Mouse (Mus musculus): Measurements from ENCODE around the gene Cntnap2. TPM values are rescaled to one million over a fixed set of nuclear protein-coding genes. Genes with fewer than 3 reads are reported as not detected.
"Not testable (repeated sequence)": the region's sequence is repeated elsewhere in the genome, so short reads cannot be mapped to it uniquely, and the experiment has no call there.

The Cntnap2 gene
- polyA plus RNA-seq, 1 experiment from 2014 or later, result 0.63 TPM

DNA sequence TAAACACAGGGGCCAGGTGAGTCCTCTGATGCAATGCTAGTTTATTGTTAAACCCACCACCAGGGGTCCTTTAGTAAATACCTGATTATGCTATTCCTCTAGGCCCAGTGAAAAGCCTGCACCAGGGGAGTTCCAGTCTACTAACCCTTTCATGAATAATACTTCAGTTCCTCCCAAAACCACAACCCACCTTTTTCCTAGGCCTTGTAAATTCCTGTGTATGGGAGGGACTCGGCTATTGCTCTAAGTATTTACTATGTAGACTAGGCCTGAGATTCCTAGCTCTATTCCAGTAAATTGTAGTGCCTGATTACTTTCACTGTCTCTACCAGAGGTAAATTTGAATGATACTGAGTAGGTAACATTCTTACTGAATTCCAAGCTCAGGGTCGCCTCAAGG is 1478.4 kb downstream of the Cntnap2 start:
- H3K9me3 ChIP-seq; H3K36me3 ChIP-seq; H3K4me2 ChIP-seq; H3K27ac ChIP-seq (replicated peaks); H3K4me1 ChIP-seq; ATAC-seq (ENCODE audit: extremely low read depth, insufficient number of reproducible peaks, low FRiP score, low TSS enrichment); H3K9ac ChIP-seq; H3K27me3 ChIP-seq (replicated peaks); H3K4me3 ChIP-seq: not testable (repeated sequence)
- 77% methylated on average over 2 of the region's 2 CpGs for WGBS

DNA sequence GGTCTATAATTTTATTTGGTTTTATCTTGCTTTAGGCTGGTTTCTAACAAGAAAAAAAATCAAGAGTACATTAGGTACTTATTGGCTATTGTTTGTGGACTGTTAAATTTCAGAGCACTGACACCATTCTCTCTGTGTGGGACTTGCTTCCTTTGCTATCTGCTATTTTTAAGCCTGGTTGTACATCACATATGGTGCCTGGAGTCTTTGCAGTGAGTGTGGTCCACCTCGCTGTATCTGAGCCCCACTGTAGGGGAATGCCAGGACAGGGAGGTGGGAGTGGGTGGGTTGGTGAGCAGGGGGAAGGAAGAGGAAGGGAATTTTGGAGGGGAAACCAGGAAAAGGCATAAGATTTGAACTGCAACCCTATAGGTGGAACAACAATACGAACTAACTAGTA is 1504.3 kb downstream of the Cntnap2 start:
- H3K4me1 ChIP-seq, result no peaks in the 10 kb centered on the region
- no peak overlapping the region for H3K9ac ChIP-seq
- 73% methylated on average over 2 of the region's 2 CpGs for WGBS
- H3K4me3 ChIP-seq, result no peak overlapping the region
- no peak overlapping the region for H3K27ac ChIP-seq (replicated peaks)
- ATAC-seq (ENCODE audit: extremely low read depth, insufficient number of reproducible peaks, low FRiP score, low TSS enrichment), result no peak
- H3K4me2 ChIP-seq, result no peak overlapping the region
- no peaks in the 10 kb centered on the region for H3K9me3 ChIP-seq
- no peaks in the 10 kb centered on the region for H3K36me3 ChIP-seq
- no peaks in the 10 kb centered on the region for H3K27me3 ChIP-seq (replicated peaks)

DNA sequence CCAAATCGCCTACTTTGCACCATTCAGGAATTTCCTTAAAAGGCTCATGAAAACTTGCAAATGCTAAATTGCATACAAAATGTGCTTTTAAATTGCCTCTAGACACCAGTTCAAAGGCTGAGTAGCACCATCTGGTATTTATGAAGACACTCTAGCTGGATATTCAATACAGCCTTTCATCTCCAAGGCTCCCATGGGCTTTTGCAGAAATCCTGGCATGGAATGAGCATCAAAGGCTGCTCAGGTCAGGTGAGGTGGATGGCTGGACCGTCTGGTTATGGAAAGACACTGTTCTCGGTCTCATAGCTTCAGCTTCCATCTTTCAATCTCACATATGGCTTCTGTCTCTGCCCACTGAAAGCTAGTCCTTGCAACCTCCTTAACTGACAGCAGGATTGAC is 1515.9 kb downstream of the Cntnap2 start:
- Histone ChIP-seq H3K27ac (replicated peaks) (no peak overlapping the region), H3K9me3 (no peaks in the 10 kb centered on the region), H3K4me3 (no peak overlapping the region), H3K36me3 (no peaks in the 10 kb centered on the region), H3K9ac (no peak overlapping the region), H3K4me2 (no peak overlapping the region), H3K27me3 (replicated peaks) (no peaks in the 10 kb centered on the region), H3K4me1 (no peaks in the 10 kb centered on the region)
- ATAC-seq (ENCODE audit: extremely low read depth, insufficient number of reproducible peaks, low FRiP score, low TSS enrichment), result no peak
- 51% methylated on average over 3 of the region's 3 CpGs for WGBS

DNA sequence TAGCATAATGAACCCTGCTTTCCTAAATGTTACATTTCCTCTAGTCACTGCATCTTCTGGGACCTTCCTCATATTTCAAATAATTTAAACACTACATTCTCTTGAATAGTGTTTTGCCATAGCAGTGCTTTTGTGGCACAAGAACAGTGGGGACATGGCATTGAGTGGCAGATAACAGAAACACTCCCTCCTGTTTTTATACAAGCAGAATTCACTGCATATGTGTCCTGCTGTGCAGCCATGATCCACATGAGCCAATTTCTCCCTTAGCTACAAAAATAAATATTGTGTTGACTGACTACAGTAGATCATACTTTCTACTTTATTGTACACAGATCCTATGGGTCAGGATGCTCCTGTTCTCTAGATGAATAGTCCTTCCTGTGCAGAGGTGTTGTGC is 1553.2 kb downstream of the Cntnap2 start:
- Histone ChIP-seq H3K27ac (replicated peaks) (no peak overlapping the region), H3K4me1 (no peaks in the 10 kb centered on the region), H3K27me3 (replicated peaks) (no peaks in the 10 kb centered on the region), H3K4me3 (no peak overlapping the region), H3K9ac (no peak overlapping the region), H3K4me2 (no peak overlapping the region), H3K9me3 (no peaks in the 10 kb centered on the region), H3K36me3 (no peaks in the 10 kb centered on the region)
- no peak for ATAC-seq (ENCODE audit: extremely low read depth, insufficient number of reproducible peaks, low FRiP score, low TSS enrichment)

DNA sequence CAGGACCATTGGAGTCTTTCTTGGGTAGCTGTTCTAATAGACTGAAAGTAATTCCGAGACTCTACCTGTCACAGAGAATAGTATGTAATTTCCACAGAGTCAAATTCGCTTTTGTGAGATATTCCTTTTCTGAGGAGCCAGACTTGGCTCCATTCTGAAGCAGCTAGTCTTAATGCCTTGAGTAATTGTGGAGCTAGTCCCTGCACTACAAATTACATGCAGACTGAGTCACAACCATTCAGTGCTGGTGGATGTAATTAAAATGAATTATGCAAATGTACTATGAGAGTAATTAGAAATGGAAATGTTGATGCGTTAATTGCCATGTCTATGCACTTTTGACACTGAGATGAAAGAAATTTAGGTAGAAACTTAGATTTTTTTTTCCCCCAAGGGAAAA is 1553.7 kb downstream of the Cntnap2 start:
- no peaks in the 10 kb centered on the region for H3K9me3 ChIP-seq
- no peaks in the 10 kb centered on the region for H3K36me3 ChIP-seq
- ATAC-seq (ENCODE audit: extremely low read depth, insufficient number of reproducible peaks, low FRiP score, low TSS enrichment), result no peak
- 66% methylated on average over 3 of the region's 3 CpGs for WGBS
- H3K27me3 ChIP-seq (replicated peaks), result no peaks in the 10 kb centered on the region
- no peak overlapping the region for H3K4me2 ChIP-seq
- no peaks in the 10 kb centered on the region for H3K4me1 ChIP-seq
- H3K9ac ChIP-seq, result no peak overlapping the region
- H3K27ac ChIP-seq (replicated peaks), result no peak overlapping the region
- H3K4me3 ChIP-seq, result no peak overlapping the region

DNA sequence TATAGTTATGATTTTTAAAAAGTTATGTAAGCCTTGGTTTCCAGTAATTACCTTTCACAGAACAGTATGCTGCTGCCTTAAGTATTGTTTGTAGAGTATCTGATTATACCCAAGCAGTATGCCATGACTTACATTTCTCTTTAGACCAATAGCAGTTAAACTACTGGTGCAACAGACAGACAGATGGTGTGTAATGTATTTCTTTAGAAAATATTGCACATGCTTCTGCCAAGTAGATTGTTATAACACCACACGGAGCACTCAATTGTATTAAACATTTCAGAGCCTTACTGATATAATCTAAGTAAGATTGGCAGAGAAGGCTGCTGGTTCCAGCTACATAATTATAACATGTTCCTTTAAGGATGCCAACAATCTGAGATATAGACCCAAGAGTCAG is 1609.9 kb downstream of the Cntnap2 start:
- H3K27me3 ChIP-seq (replicated peaks), result no peaks in the 10 kb centered on the region
- H3K4me3 ChIP-seq, result no peak overlapping the region
- H3K9me3 ChIP-seq, result no peaks in the 10 kb centered on the region
- H3K4me2 ChIP-seq, result no peak overlapping the region
- no peaks in the 10 kb centered on the region for H3K4me1 ChIP-seq
- no peaks in the 10 kb centered on the region for H3K36me3 ChIP-seq
- no peak overlapping the region for H3K27ac ChIP-seq (replicated peaks)
- 78% methylated on average over 1 of the region's 1 CpGs for WGBS
- no peak for ATAC-seq (ENCODE audit: extremely low read depth, insufficient number of reproducible peaks, low FRiP score, low TSS enrichment)
- H3K9ac ChIP-seq, result no peak overlapping the region

DNA sequence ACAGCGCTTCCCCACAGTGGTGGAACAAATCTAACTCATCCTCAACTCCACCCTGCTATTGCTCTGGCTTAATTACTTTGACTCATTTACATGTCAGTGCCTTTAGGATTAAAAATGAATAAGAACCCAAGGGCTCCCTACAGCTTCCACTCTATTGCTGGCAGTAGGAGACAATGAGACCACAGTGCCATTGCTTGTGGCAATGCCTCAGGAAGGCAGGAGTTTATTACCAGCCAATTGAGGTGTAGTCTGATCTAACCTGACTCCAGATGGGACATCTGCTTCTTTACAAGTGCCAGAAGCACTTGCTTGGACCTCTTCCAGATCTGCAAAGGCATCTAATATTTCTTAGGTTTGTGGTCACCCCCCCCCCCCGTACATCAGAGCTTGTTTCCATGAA is 1615.9 kb downstream of the Cntnap2 start:
- no peaks in the 10 kb centered on the region for H3K27me3 ChIP-seq (replicated peaks)
- H3K4me3 ChIP-seq, result no peak overlapping the region
- no peak overlapping the region for H3K4me2 ChIP-seq
- H3K9ac ChIP-seq, result no peak overlapping the region
- no peaks in the 10 kb centered on the region for H3K4me1 ChIP-seq
- H3K9me3 ChIP-seq, result no peaks in the 10 kb centered on the region
- no peak overlapping the region for H3K27ac ChIP-seq (replicated peaks)
- ATAC-seq (ENCODE audit: extremely low read depth, insufficient number of reproducible peaks, low FRiP score, low TSS enrichment), result no peak
- no peaks in the 10 kb centered on the region for H3K36me3 ChIP-seq
- 70% methylated on average over 2 of the region's 2 CpGs for WGBS

DNA sequence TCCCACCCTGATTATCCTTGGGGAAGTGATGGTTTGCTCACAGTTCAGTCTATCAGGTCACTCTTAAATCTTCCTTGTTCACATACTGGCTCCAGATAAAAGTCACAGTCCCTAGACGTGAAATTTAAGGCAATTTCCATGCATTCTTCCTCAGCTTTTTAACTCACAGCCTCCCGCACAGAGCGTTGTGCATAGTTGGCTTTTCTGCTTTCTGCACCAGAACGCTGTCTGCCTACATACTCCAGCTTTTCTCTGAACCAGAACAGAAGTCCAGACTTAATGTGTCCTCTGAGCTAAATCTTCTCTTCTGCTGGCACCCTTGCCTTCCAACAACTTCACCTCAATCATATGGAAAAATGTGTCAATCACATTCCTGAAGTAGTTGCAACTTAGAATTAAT is 1616.5 kb downstream of the Cntnap2 start:
- Histone ChIP-seq H3K4me1 (no peaks in the 10 kb centered on the region), H3K27ac (replicated peaks) (no peak overlapping the region), H3K36me3 (no peaks in the 10 kb centered on the region), H3K4me3 (no peak overlapping the region), H3K27me3 (replicated peaks) (no peaks in the 10 kb centered on the region), H3K4me2 (no peak overlapping the region), H3K9me3 (no peaks in the 10 kb centered on the region), H3K9ac (no peak overlapping the region)
- no peak for ATAC-seq (ENCODE audit: extremely low read depth, insufficient number of reproducible peaks, low FRiP score, low TSS enrichment)
- 64% methylated on average over 4 of the region's 4 CpGs for WGBS

DNA sequence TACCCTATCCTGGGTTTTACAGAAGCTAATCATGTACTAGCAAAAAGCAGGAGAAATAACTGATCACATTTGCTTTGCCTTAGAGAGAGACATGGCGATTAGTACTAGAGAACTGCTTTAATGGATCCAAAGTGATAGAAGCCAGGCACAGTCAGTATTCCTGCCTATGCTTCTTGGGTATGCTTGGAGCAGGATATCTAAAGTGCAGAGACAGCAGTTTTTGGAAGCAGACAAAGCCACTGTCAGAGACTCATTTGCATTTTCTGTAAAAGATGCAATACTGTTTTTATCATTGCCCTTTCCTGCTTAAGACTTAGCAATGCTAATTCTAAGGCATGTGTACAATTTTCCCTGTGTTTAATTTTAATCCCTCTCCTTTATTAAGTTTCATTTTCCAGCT is 1637.0 kb downstream of the Cntnap2 start:
- WGBS, result 65% methylated on average over 1 of the region's 1 CpGs
- no peak overlapping the region for H3K4me2 ChIP-seq
- no peaks in the 10 kb centered on the region for H3K36me3 ChIP-seq
- no peak overlapping the region for H3K9ac ChIP-seq
- no peak for ATAC-seq (ENCODE audit: extremely low read depth, insufficient number of reproducible peaks, low FRiP score, low TSS enrichment)
- H3K9me3 ChIP-seq, result no peaks in the 10 kb centered on the region
- no peaks in the 10 kb centered on the region for H3K27me3 ChIP-seq (replicated peaks)
- no peaks in the 10 kb centered on the region for H3K4me1 ChIP-seq
- no peak overlapping the region for H3K27ac ChIP-seq (replicated peaks)
- no peak overlapping the region for H3K4me3 ChIP-seq

DNA sequence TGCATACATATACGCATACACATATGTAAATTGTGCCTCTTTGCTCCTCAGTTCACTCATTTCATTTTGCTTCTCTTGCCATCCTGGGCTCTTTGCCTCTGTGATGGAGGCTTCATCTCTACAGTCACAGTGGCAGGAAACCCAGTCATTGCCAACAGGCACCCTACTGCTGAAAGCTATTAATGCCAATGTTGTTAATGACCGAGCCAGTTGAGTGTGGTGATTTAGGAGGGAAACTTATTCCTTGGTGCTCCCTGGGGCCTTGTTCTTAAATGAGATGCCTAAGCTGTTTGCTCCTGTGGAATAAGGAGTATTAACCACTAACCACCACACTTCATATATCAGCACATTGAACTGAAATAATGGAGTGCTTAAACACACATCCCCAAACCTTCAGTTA is 1640.2 kb downstream of the Cntnap2 start:
- H3K4me2 ChIP-seq, result no peak overlapping the region
- H3K27me3 ChIP-seq (replicated peaks), result no peaks in the 10 kb centered on the region
- WGBS, result 70% methylated on average over 2 of the region's 2 CpGs
- no peak overlapping the region for H3K27ac ChIP-seq (replicated peaks)
- H3K4me1 ChIP-seq, result no peaks in the 10 kb centered on the region
- H3K36me3 ChIP-seq, result no peaks in the 10 kb centered on the region
- no peak overlapping the region for H3K4me3 ChIP-seq
- no peak overlapping the region for H3K9ac ChIP-seq
- H3K9me3 ChIP-seq, result no peaks in the 10 kb centered on the region
- ATAC-seq (ENCODE audit: extremely low read depth, insufficient number of reproducible peaks, low FRiP score, low TSS enrichment), result no peak

DNA sequence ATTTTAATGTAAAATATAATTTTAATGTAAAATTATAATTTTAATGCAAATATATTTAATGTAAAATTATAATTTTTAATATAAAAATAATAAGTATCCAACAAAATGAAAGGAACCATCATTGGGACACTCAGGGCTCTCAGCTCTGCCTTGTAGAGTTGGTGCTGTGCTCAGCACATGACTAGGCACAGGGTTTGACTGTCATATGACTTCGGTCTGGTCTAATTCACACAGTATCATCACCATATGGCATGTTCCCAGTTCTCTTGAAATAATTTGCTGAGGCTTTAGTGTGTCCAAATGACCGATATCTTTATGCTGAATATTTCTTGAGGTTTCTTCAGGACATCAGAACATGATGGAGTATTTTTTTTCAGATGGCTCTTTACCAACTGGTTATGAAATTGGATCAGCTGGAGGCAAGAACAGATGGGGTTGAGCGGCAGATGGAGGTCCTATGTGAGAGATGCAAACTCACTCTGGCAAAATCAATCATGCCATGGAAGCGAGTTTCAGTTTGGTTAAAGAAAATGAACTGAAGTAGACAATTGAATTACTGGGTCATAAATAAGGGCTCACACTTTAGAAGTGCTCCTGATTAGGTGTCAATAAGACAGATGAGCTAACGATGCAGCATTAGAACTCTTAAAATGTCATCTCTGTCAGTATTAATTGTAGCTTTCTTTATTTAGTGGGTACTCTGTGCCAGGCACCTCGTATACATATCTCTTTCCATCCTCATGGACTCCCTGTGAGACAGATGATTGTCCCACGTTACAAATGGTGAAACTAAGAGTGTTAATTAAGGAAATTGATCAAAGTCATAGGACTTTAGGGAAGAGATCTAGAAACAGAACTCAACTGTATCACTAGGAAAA is 1645.4 kb downstream of the Cntnap2 start:
- H3K36me3 ChIP-seq, result no peaks in the 10 kb centered on the region
- H3K4me2 ChIP-seq, result no peak overlapping the region
- no peak overlapping the region for H3K27ac ChIP-seq (replicated peaks)
- WGBS, result 71% methylated on average over 7 of the region's 7 CpGs
- no peak for ATAC-seq (ENCODE audit: extremely low read depth, insufficient number of reproducible peaks, low FRiP score, low TSS enrichment)
- H3K9ac ChIP-seq, result no peak overlapping the region
- H3K27me3 ChIP-seq (replicated peaks), result no peaks in the 10 kb centered on the region
- no peaks in the 10 kb centered on the region for H3K4me1 ChIP-seq
- H3K4me3 ChIP-seq, result no peak overlapping the region
- H3K9me3 ChIP-seq, result no peaks in the 10 kb centered on the region

DNA sequence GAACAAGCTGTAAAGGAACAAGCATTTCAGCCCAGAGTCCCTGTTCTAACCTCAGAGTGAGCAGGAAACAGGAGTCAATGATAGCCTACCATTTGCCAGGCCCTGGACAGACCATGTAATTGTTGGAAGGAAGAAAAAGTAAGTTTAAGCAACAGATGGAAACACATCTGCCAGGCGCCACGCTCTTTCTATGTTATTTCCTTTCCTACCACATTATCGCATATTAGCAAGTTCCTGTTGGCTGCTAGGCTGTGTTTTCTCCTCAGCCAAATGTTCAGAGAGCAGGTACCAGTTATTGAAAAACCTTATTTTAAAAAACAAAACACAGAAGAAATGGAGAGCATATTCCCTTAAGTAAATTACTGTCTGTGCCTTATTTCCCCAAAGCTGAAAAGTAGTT is 1646.8 kb downstream of the Cntnap2 start:
- Histone ChIP-seq H3K4me3 (no peak overlapping the region), H3K9me3 (no peaks in the 10 kb centered on the region), H3K9ac (no peak overlapping the region), H3K36me3 (no peaks in the 10 kb centered on the region), H3K4me2 (no peak overlapping the region), H3K27ac (replicated peaks) (no peak overlapping the region), H3K27me3 (replicated peaks) (no peaks in the 10 kb centered on the region), H3K4me1 (no peaks in the 10 kb centered on the region)
- ATAC-seq (ENCODE audit: extremely low read depth, insufficient number of reproducible peaks, low FRiP score, low TSS enrichment), result no peak
- WGBS, result 69% methylated on average over 3 of the region's 3 CpGs
